Mouse (Mus musculus) layer of hippocampus, postnatal 10 days (tissue): ENCODE measurements around the gene Eid3. TPM values are rescaled to one million over a fixed set of nuclear protein-coding genes. Genes with fewer than 3 reads are reported as not detected.
A peak's percentile ranks its signal among the peaks of the same experiment; 100 is the strongest.

Source experiments
- DNase-seq, 2 experiments: peaks; one replicate each; pipeline ENCODE4 v3.0.0; 2021; ENCODE audit warnings: low spot score in 2 of 2
- total RNA-seq, 2 experiments: library from RNA; stranded (reverse); gene quantifications; 2 replicates each; pipeline ENCODE4 v1.2.3; 2021

Gene Eid3
- total RNA-seq, 2 experiments from 2014 or later: 2.7 to 4.0 TPM

DNA sequence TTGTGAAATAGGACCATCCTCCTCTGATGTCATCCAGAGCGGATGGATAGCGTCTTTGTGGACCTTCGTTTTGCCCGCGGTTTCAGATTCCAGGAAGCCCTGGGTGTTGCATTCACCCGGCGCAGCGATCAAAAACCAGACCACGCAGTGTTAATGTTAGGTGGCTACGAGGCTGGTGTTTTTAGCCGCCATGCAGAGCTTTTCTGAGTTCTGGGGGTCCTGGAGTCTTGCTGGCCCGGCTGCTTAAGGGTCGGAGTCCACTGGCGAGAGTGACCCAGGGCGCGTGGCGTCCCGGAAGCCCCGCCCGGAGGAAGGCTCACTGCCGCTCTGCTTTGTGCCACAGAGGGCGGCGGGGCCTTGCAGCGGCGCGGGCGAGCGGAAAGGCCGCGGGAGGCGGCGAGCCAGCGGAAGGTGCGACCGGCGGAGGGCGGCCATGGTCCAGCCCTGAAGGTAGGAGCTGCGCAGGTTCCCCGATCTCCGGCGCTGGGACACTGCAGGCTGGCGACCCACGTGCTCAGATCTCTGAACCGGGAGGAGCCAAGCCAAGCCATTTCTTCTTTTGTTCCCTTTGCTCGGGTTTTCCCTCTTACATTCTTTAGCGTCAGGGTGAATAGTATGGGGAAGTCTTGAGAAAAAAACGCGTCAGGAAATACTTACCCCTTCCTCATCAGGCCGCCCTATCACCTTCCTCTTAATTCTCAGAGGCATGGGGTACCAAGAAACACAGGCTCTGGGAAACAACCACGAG is 6.1 kb upstream of the Eid3 start:
- peak; percentile 57 to 71 for DNase-seq

DNA sequence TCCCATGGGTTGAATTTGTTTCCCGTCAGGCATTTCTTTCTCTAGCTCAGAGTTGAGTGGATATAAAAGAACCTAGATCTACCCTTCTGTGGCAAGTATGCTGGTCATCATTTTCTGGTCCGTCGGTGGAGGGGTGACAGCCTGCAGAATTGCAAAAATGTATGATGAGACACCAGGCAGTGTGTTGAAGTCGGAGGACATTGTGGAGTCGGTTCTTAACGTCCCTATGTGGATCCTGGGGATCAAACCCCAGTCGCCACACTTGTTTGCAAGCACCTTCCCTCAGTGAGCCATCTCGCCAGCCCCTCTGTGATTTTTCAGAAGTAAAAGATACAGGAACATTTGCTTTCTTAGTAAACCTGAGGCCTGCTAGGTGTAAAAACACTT is 5.5 kb upstream of the Eid3 start:
- no peak for DNase-seq

DNA sequence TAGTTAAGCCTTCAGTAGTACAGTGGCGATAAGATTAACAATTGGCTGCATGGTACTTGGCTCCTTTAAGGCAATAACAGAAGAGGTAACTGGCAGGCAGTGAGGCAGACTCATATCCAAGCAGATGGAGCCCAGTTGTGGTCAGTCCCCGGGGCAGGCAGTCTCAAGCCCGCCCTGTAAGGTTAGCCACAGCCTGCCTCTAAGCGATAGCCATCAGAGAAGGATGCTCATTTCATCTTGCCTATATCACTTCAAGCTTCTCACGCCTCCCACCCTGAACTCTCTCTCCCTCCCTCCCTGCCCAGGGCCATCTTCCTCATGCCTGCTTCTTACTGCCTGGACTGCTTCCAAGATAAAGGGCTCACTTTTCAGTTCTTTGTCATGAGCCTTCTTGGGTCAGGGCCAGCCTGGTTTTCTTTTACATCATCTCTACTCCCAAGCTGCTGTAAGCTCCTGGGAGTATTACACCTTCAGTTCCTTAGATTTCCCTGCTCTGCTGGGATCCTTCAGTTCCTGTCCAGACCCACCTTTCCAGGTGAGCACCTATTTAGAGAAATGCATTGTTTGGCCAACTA is 3.2 kb upstream of the Eid3 start:
- DNase-seq: no peak

DNA sequence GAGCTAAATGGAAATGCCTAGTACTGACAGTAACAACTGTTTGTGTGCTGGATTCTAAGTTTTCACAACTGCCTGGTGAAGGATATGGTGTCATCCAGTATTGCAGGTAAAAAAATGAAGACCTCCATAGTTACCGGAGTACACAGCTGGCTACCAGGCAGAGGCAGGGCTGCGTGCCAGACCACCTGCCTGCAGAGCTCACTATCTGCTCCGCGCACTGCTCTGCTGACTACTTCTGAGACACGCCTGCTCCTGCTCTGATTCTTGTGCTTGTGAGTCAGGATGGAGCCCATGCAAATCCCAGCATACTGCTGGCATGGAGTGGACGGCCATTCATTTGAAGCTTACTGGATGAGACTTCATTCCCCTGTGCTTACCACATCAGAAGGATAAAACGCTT is 2.6 kb upstream of the Eid3 start:
- no peak for DNase-seq

DNA sequence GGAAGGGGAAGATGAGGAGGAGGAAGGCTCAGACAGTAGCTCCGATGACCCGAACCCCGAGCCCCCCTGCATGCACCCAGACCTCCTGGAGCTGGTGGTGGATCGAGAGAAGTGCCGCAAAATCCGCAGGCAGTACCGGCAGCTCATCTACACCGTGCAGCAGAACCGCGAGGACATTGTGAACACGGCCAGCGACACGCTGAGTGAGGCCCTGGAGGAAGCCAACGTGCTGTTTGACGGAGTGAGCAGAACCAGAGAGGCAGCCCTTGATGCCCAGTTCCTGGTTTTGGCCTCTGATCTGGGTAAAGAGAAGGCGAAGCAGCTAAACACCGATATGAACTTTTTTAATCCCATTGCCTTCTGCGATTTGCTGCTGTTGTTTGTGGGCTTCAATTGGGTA is 406 bp downstream of the Eid3 start:
- no peak for DNase-seq

DNA sequence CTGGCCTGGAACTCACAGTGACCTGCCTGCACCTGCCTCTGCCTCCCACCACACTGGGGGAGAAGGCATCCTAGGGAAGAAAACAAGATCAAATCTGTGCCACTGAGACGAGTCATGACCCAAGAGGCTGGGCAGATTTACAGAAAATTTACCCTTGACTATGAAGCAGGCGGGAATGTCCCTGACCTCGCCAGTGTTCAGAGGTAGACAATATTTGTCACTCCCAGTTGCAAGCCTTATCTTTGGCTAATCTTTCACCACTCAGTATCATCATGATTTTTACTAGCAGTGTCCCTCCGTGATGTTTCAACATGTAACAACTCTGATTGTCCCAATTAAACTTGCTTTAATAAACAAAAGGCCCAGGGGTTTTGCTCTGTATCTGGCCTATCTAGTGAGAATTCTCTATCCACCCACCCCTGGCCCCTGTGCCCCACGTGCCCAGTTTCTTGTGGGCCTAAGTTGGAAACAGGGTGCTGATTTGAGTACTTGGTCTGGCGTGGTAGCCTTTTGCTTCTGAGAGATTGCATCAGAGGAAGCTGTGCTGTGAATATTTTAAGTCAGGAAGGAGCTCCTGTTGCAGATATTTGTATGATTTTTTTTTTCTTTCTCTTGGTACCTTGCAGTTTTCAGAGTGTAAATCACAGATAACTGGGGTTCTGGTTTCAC is 2.1 kb downstream of the Eid3 start:
- no peak for DNase-seq

DNA sequence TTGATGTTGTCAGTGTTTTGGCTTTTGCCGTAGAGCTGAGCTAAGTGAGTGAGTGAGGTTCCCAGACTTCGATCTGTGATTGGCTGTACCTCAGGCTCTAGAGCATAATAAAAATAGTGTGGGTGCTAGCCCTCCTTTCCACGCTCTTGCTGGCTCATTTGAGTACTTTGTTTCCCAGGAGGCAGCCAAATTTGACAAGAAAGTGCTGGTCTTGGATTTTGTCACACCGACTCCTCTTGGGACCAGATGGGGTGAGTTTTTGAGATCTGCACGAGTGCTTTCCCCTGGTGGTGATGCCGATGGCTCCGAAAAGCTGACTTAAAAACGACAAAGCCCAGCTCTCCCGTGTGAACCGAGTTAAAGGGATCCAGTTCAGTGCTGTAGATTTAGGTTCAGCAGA is 9.0 kb downstream of the Eid3 start:
- DNase-seq: no peak

DNA sequence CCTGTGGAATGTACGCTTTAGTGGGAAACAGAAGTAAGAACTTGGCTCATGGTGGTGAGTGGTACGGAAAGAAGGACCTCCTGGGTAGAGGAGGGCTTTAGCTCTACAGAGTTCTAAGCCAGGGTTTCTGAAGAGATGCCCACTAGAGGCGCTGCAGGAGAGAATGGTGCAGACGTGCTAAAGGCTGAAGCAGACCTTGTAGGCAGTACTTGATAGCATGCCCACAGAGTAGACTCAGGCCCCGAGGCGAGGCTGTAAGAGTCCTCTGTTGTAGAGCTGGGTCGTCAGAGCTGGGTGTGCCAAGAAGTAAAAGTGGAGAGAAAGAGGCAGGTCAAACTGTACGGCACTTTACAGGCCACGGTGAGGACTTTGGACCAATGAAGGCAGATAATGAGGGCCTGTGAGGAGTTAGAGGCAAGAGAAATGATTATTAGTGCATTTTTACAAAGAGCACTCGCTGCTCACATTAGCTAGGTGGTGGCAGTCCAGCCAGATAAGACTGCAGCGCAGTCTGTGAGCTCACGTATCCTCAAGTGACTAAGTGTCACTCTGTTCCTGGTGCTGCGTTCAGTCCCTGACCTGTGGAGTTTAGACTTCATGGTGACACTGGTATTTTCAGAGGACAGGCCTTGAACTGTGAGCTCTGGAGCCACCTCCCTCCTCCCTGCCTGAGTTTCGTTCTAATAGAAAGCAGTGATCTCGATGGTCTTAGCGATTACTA is 9.8 kb downstream of the Eid3 start:
- DNase-seq: peak; percentile 53 to 54

DNA sequence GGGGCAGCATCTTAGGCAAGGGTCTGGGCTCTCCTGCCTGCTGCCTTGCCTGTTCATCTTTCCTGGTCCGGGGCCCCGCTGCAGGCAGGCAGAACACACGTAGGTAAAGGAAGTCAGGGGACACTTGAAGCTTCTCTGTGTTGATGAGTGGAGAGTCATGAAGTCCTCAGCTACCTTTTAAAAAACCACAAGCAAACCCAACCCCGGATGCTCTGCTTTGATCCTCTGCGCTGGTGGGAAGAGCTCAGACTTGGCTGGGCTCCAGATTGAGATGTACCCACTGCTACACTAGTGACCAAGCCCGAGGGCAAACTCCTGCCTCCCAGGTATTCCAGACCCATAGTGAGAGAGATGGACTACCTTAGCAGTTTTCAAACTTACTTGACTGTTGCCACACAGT is 20.9 kb downstream of the Eid3 start:
- DNase-seq: no peak

DNA sequence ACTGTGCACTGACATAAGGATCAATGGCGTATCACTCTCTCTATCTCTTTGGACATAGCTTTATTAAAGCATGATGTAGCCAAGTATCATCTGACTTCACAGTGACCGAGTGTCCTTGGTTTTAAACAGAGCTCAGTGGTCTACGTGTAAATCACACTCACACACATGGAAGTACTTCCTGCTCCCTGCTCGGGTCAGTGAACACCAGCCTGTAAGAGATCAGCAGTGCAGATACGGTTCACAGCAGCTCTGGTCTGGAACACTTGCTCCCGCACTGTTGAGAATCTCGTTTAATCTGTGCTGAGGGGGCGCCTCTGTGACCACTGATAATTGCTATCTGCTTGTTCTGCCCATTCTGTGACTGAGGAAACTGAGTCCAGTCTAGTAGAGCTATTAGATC is 22.1 kb downstream of the Eid3 start:
- DNase-seq: no peak

DNA sequence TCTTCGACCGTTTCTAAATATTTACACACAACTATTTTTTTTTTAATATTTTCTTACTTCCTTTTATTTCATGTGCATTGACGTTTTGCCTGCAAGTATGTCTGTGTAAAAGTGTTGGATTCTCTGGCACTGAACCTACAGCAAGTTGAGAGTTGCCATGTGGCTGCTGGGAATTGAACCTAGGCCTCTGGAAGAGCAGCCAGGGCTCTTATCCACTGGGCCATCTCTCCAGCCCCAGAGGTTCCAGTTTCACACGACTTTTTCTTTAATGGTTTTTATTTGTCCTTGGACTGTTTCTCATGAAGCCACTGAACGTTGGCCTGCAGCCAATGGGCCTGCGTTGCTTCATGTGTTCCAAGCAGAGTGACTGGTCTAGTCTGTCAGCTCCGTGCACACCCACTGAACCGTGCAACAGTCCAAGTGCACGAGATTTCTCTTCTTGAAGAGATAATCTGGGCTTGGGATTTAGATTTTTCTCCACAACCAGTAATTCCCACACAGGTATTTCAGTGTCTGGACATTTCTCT is 23.1 kb downstream of the Eid3 start:
- DNase-seq: no peak

DNA sequence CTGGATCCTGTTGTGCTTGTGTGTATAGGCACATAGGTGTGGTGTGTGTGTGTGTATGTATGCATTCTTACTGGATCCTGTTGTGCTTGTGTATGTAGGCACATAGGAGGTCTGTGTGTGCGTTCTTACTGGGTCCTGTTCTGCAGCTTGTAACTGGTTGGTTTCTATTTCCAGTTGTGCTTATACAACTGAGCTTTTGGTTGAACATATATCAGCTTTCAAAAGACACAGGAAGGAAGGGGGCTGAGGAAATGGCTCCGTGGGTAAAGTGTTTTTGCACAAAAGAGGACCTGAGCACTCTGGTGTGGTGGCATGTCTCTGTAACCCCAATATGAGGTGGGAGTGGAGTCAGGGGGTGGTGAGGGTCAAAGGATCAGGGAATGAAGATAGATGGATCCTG is 24.5 kb downstream of the Eid3 start:
- DNase-seq: no peak

DNA sequence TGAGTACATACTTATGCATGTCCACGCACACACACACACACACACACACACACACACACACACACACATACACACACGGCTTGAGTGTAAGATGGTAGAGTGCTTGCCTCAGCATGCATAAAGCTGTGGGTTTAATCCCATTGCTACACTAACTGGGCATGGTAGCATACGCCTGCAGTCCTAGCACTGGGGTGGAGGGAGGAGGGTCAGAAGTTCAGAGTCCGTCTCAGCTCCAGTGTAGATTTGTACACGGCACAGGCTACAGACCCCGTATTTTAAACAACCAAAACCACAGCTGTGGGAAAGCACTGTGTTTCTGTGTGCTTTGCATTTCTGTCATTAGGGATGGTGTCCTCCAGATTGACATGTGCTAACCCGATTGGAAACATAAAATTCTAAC is 25.0 kb downstream of the Eid3 start:
- no peak for DNase-seq

DNA sequence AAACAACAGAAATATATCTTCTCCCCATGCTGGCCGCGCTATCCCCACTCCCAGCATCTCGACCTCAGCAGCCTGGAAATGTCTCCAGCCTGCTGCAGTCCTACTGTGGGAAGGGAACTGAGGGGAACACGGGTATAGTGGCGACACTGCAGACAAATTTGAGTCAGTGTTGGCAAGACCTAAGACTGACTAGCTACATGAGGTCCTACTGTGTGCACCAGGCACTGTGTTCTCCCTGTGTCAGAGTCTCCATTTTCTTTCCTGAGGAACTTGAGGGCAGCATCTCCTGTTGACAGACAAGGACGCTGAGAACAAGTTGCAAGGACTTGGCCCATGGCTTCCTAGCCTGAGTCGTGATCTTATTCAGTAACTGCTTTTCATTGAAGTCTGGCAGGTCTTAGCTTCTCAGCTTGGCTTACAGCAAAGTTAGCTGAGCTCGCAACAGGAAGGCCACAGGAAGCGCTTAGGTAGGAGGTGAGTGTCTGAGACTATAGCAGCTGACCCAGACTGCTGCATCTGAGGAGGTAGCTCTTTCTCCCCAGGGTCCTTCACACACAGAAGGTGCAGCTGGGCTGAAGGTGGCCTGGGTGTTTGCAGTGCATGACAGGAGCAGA is 26.1 kb downstream of the Eid3 start:
- DNase-seq: no peak

DNA sequence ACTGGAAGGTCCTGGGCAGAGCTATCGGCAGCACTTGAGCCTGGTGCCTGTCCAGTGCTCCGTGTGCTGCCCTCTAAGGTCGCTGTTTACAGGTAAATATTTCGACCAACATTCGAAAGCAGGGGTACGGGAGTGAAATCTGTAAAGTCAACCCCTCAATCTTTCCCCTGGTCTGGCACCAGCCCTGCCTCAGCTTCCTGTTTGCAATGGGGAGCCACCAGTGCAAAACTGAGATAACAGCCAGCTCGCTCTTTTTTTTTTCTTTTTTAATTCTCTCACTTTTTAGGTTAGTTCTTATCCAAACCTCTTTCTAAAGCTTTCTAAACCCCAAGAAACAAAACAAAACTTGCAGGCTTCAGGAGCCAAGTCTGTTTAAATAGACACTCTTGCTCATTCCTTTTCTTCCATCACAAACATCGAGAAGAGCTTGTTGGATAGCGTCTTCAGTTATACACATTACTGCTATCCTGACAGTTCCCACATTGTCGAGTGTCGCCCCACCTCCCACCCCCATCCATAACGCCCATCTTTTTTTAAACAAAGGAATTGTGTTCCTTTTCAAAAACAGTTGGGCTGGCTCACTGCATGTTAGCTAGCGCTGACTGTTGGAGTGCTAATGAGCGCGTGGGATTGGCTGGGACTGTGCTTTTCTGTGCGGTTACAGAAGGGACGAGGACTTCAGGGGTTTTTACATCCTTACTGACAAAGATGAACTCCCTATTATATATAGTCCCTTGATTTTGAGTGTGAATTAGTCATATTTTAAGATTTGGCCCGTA is 27.6 kb downstream of the Eid3 start:
- peak; percentile 22 to 40 for DNase-seq

DNA sequence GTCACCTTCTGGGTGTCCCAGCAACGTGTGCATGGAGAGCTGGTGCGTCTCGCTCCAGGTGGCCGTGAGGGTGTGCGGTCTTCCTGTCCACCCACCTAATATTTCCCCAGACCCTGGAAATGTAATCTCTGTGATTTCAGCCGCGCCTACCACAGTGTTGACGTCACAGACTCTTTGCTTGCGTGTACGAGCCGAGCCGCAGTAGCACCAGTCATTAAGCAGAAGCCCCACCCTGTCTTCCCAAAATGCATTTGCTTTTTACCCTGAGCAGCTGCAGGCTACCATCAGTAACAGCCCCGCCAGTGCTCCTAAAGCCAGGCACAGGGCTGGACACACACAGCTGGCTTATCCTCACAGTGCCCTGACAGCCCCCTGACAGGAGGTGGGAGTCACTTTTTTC is 31.5 kb downstream of the Eid3 start:
- no peak for DNase-seq

DNA sequence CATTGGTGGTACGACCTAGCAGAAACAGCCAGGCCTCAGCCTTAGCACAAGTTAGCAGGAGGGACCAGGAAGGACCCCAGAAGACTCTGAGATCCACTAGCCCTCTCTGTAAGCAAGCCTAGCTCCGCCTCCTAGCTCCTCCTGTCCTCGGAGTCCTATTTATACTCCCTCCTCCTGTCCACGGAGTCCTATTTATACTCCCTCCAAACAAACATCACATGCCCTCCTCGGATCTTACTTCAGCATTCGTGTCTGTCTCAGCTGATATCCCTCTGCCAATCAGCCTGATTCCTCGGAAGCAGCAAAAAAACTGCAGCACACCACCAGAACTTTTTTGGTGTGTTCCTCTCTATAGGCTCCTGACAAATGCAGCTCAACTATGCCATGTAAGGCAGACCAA is 32.5 kb downstream of the Eid3 start:
- DNase-seq: no peak

DNA sequence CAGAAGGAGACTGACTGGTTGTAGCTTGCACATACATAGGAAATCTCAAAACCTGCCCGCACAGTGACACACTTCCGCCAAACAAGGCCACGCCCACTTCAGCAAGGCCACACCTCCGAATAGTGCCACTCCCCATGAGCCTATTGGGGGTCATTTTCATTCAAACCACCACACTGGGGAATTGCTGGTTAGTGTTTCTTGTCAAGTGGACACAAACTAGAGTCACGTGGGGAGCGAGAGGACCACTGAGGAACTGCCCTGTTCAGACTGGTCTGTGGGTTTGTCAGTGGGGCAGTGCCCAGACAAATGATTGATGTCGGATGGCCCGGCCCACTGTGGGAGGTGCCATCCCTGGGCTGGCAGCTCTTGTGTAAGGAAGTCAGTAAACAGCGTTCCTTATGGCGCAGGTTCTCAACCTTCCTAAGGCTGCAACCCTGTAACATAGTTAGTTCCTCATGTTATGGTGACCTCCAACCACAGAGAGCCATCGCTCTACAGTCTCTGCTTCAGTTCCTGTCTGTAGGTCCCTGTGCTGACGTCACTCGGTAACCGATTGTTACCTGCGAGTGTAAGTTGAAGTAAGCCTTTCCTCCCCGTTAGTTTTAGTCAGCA is 33.5 kb downstream of the Eid3 start:
- DNase-seq: no peak

DNA sequence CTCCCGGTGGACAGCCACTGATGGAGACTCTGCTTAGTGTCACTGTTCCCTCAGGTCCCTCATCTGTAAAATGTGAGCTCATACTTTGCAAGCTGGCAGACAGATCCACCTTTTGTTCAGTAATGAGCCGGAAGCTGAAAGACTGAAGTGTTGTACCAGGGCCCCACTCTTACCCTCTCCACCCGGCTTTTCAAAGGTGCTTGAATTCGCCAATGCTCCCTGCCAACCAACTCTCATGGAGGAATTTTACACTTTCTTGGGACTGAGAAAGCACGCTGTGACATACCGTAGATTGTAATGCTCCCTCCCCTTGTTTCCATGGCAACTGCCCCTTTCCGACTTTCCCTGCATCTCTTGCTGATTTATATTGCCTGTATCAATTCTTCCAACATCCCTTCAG is 34.1 kb downstream of the Eid3 start:
- DNase-seq: peak in 1 of 2 experiments; percentile 42

DNA sequence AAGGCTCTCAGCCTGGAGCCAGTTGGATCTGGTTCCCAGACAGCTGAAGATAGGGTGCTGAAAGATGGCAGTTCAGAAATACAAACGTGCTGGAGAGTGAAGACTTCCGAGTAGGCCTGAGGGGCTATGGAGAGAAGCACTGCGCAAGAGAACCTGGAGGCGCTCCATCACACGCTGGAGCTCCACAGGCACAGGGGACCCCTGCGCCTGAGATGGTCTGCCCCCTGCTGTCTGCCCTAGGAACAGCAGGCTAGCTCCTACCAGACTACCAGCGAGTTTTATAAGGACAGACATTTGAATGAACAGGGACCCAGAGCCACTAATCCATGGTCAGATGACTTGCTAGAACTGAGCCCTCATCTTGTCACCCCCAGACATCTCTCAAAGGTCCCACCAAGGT is 35.0 kb downstream of the Eid3 start:
- DNase-seq: peak; percentile 90 to 93
